Mouse (Mus musculus) retina, adult 2 months (tissue): ENCODE measurements around the gene Fbxl2.

ENCODE experiments used
- DNase-seq: peaks from one replicate; pipeline ENCODE4 v3.0.0-alpha.2; 2012; ENCODE audit warnings: low read depth, low spot score

The Fbxl2 gene

DNA sequence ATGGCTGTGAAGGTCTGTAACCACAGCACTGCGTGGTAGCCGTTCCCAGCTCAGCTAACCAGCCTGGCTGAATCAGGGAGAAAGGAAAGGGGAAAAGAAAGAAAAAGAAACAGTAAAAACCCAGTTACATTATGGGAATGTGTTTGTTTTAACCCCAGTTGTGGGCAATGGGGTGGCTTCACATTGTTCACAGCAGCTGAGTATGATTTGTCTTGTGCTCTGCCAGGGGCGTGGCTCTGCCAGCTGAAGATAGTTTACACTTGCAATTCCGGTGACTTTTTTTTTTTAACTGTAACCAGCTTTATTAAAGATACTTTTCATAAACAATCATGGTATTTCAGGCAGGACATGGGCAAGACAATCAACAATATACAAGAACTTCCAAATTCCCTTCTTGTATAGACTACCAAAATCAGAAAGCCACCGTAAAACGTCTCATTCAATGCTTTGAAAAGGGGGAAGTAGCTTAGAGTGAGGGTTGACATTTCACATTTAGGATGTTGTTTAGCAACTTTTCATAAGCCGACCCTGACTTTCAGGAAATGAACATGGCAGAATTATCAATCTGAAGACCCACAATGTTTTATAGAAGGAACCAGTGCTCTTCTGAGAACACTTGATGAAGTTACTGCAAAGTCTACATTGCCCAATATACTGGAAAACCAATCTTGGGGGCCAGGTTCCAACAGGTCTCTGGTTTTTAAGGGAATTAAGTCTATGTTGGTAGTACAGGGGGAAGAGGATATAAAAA is 26.8 kb downstream of the Fbxl2 start:
- no peak for DNase-seq

DNA sequence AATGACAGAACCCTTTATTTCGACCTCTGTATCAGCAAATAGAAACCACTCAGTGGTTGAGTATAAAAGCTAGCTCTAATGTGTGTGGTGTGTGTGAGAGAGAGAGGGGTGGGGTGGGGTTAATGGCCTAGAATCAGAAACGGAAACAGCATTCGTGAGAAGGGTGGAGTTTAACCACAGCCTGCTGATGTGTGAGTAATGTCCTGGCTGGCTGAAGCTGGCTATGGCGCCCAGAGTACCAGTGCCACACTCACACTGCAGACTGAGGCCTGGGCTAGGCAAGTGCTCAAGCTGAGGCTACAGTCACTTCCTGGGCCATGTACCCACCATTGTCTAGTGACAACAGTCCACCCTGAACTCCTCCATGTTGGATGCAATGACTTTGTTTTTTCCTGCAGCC is 29.6 kb downstream of the Fbxl2 start:
- no peak for DNase-seq

DNA sequence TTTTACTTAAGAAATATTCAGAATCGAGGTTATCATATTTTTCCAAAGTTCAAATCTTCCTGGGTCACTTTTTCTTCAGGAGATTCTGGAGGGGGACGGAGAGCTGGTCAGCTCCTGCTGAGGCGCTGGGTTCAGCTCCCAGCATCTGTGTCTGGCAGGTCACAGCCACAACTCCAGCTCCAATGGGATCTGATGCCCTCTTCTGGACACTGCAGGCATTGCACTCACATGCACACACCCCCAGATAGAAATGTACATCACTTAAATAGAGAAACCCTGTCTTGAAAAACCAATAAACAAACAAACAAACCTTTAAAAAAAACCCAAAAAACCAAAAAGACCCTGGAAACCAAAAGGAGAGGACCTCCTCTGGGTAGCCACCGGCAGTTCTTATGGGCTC is 30.3 kb downstream of the Fbxl2 start:
- DNase-seq, result no peak

DNA sequence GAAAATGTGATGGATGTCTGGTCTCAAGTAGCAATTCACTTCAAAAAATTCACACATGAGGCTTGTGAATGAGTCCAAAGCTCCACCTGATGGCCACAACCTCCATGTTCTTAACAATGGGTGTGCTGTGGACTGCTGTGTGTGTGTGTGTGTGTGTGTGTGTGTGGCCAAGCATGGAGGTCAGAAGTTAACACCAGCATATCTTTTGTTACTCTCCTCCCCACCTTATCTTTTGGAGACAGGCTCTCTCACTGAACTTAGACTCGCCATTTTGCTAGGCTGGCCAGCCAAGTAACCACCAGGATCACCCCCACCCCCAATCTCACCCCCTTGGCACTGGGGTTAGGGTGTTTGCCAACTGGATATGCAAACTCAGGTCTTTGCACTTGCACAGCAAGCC is 32.0 kb downstream of the Fbxl2 start:
- no peak for DNase-seq

DNA sequence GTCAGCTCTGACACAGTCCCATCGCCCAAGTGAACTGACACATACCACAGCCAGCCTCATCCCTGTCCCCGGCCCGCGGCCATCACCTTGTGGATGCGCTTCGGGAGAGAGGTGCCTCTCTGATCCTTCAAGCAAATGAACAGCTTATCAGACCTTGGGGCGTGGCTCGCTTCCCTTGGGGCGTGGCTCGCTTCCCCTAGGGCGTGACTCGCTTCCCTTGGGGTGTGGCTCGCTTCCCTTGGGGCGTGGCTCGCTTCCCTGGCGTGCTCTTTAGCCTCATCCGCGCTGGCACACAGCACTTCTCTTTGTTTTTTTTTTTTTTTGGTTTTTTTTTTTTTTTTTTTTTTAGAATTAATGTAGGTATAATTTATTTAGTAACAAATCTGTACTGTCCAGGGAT is 34.8 kb downstream of the Fbxl2 start:
- DNase-seq, result no peak

DNA sequence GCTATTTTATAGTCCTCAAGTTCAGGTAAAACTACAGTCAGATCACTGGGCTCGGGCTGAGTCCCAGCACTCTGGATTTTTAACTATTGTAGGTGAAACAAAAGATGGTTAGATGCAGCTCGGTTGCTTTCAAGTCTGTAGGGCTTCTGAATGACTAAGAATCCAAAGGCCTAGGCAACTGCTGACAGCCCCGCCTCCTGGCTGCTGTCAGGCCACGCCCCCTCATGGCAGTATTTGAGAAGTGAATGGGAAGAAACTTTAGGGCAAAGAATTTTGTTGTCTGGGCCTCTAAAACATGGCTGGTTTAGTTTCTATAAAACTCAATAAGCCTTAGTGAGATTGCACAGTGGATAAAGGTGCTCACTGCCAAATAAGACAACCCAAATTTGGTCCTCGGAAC is 36.5 kb downstream of the Fbxl2 start:
- no peak for DNase-seq

DNA sequence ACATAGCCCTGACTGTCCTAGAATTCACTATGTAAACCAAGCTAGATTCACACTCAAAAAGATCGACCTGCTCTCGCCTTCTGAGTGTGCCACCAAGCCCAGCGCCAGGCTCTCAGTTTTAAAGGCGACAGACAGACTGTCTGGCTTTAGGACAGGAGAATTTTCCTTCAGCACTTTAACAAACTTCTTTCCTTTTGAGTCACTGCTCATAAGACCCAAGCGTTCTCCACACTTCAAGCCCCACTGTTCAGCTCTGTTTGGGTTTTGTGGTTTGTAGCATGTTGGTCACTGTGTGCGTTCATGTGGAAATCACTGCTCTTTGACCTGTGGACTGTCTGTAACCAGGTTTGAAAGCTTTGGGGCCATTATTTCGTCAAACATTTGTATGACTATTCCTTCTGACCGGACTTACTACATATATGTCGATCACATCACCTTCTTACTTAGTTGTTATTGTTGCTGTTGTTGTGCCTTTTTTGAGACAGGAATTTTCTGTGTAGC is 38.1 kb downstream of the Fbxl2 start:
- DNase-seq, result no peak

DNA sequence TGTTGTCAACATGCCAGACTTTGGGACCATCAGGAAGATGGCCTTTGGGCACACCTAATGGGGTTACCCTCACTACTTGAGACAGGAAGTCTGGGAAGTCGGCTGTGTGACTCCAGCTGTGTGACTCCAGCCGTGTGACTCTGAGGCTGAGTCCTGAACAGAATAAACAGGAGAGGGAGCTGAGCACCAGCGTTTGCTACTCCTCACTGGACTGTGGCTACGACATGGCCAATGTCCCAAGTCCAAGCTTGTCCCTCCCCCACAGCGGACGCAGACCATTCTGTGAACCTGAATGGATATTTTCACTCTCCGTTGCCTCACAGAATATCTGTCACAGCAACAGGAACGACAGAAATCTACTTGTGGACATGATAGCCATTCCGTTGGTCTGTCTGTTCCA is 39.2 kb downstream of the Fbxl2 start:
- no peak for DNase-seq

DNA sequence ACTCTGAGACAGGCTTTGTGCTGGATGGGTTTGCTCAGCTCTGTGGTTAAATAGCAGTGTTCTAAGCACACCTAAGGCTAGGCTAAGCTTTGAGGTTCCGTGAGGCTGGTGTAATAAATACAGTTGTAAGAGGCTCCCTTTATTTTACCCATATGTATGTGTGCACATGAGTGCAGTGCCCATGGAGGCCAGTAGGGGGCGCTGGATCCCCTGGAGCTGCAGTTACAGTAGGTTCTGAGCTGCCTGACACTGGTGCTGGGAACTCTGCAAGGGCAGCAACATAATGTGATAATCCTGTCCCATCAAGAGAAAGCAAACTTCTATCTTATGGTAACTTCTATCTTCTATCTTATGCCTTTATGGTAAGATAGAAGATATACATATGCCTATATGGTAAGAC is 47.7 kb downstream of the Fbxl2 start:
- DNase-seq, result no peak

DNA sequence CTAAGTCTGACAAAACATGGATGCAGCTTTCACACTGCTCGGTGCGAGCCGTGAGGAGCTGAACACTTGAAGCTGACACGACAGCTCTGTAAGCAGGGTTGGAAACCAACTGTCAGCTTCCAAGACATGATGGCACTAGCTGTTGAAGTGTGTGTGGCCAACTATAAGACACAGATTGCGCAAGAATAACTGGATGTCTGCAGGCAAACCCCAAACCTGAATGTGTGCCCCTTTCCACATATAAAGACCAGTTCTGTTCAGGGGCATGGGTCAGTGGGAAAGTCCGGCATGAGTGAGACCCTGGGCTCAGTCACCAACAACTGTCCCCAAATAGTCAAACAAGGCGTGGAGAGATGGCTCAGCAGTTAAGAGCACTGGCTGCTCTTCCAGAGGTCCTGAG is 53.2 kb downstream of the Fbxl2 start:
- DNase-seq, result no peak

DNA sequence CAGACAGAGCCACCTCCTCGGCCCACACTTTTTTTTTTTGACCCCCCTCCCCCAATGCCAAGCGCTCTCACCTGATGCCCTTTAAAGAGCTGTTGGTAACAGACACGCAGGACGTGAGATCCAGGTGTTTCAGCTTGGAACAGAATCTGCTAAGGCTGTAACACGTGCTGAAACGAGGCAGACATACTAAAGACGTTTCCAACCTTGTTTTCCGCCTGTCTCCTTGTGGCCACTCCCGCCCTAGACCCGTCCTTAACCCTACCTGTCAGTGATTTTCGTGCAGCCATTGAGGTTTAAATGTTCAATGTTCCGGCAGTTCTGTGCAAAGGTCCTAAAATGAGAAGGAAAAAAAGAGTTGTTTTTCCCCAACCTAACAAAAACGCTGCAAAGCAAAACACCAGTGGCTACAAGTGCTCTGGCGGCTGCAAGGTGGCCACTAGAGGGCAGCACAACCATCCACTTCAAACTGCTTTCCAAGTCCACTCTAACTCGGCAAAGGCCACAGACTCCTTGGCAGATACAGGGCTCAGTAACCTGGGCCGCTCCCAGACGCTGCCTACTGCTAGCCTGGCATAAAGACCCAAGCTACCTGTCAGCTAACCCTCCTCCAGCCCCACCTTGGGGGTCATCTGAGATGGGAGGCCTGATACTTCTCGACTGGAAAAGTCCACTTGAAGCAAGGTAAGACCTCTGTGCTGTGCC is 55.3 kb downstream of the Fbxl2 start:
- DNase-seq, result peak; percentile 52

DNA sequence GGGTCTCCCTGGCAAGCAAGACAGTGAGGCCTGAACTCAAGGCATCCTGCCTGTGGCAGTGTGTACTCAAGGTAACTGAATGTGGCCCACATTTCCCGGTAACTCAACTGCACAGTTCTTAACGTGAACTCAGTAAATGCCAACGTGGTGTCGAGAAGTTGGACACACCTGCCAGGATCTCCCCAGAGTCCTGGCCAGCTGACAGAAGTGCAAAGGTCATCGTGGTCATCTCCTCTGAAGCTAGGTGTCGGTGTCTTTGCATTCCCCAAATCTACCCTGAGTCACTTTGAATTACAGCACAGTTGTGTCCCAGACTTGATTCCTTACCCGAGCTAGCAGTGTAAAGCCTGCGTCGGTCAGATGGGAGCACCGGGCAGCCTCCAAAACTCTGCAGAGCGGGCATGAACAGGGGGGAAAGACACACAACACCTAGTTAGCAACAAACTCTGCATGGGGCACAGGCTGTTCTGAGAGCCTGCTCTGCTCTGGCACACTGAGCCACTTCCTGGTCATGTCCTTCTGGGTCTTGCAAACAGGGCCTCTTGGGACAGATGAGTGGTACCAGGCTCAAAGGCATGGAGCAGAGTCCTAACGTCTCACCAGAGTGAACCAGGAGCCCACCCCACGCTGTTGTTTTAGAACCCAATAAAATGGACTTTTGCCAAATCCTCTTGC is 60.9 kb downstream of the Fbxl2 start:
- DNase-seq, result no peak

DNA sequence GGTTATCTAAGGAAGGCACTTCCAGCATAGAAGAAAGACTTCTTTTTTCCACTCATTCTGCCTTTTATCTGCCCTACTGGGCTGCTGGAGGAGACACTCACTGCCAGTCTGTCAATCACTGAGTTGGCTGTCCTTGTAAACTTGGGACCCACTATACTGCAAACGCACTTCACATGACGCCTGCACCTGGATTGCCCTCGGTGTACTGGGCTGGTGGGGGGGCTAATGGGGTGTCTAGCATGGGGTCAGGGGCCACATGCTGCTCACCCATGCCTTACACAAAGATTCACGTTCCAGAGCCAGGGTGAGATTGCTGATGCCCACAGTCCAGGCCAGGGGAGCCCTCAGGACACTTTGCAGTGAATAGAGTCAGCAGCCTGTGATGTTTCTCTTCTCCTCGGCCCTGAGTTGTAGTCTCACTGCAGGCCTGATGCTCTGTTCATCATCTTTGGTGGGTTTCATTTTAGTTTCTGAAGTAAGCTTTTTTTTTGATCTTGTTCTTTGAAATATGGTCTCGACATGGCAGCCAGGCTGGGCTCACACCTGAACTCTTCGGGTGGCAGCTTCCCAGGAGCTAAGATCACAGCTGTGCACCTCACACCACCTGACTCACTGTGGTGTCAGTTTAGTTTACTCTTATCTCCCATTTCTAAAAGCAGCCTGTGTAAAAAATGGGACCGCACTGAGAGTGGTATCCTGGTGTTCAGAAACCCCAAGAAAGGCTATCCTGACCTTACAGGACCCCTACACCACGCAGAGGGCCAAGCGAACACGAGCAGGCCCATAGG is 62.9 kb downstream of the Fbxl2 start:
- DNase-seq, result no peak

DNA sequence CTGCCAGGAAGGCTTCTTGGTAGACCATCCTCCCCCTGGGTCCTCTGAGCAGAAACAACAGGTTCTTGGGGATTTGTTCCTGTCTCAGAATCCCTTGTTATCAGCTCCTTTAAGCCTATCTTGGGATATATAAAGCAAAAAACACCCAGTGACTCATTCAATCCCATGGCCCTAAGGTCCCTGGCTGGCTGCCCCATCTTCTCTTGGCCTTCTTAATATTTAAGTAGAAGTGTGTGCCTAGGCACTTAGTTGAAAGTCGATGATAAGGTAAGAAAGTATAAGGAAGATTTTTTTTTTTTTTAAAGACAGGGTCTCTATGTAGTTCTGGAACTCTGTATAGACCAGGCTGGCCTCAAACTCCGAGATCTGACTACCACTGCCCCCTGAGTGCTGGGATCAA is 63.5 kb downstream of the Fbxl2 start:
- no peak for DNase-seq

DNA sequence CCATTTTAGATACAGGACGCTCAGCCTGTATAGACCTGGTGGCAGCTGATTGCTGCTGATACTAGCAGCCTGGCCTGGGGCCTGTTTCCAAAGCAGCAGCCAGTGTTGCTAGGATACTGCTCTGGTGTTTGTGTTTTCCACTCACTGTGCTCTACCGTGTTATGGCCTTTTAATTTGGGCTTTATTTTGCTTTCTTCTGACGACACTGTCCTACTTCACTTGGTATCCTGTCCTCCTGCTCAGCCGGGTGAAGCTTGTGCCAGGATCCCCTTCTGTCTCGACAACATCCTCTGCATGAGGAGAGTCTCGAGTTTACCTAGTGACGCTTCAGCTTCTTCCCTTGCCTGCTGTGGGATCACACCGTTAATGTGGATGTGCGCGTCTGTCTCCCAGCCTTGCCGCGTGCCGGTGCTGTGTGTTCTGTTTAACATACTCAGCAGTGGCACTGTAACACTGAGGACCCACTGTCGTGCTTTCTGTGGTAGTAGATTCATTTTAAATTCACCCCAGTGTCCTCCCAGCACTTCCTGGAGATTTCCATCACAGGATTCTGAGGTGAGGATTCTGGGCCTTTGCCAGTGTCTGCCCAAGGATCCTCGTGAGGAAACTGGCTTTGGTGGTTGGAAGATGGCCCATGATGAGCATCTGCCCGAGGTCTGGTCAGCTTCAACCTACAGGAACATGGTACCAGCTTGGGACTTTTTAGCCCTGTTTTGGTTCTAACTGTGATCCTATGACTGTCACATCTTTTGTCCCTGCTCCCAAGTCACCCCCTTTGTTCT is 64.7 kb downstream of the Fbxl2 start:
- no peak for DNase-seq

DNA sequence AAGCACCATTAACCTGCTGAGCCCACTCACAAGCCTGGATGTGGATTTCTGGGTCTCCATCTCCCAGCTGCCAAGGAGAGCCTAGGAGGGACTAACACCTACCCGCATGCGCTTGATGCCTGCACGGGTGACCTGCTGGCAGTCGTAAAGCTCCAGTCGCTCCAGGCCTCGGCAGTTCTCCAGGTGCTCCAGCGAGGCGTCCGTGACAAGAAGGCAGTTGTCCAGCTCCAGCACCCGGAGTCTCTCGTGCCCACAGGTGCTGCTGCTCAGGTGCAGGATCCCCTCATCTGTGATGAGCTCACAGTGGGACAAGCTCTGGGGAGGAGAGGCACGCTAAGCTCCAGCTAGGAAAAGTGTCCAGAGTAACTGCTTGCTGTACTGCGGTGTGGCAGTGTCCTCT is 66.6 kb downstream of the Fbxl2 start:
- DNase-seq, result no peak

DNA sequence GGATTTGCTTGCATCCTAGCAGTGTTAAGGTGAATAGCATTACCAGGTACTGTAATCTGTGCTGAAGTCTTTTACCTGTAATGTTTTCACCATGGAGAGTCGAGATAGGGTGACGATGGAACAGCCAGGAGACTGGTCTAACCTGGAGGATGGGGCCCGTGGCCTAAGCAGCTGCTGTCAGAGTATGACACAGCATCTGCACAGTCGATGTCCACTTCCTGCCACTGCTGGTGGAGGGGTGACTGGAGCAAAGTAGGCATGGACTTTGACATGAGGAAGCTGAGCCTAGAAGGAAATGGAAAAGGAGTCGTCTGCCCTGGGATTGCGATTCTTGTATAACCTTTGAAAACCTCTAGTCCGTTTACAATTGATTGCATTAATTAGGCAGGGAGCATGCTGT is 67.3 kb downstream of the Fbxl2 start:
- no peak for DNase-seq

DNA sequence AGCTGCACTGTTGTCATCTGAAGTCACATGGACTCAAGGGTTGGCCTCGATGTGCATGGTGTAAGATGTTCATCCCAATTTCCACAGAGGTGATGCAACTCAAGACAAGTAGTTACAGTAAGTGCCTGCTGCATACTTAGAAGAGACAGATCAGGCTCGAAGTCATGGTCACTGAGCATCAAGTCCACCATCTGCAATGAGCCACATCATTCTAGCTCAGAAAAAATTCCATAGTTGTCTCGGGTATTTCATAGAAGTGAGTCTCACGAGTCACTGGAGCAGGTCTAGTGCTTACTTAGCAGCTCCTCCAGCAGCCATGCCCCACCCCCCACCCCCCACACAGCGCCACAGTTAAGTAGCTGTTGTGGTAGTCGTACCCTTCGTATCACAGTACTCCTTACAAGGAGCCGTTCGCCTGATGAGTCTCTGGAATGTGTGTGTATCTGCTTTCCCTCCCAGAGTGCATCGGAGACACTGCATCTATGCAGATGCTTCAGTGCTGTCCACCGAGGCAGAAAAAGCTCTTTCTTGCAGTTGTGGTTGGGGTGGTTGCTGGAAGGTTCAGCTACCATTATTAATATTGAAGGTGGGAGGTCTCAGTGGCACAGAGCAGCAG is 68.7 kb downstream of the Fbxl2 start:
- no peak for DNase-seq

DNA sequence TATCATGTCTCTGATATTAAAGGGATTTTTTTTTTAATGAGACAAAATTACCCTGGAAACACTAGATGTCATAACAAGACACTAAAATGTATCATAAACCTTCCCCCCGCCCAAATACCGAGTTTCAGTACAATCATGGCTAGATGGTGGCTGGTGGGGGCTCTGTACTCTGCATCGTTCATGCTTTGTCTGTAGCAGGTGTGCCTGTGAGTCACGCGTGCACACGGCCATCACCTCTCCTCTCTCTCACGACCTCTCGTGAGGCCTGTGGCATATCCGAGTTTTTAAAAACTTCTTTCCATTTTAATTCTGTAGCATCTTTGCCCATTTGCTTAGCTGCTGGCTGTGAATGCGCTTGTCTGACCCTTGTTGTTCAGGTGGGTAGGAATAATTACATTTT is 69.7 kb downstream of the Fbxl2 start:
- DNase-seq, result no peak

DNA sequence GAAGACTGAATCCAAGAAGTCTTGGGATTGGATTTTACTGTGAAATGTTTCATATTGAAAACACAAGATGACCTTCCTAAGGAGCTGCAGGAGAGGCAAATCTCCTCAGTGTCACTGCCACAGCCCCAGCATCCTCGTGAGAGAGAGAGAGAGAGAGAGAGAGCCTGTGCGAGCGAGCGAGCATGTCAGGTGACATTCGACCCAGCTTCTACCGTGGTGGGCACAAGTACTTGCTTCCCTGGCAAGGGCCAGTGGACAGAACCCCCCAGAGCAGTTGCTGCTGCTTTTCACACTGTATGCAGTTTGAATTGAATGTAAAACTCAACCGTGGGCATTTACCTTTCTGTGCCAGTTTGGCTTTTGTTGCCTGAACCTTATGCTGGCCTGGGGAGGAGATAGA is 70.5 kb downstream of the Fbxl2 start:
- DNase-seq, result no peak

DNA sequence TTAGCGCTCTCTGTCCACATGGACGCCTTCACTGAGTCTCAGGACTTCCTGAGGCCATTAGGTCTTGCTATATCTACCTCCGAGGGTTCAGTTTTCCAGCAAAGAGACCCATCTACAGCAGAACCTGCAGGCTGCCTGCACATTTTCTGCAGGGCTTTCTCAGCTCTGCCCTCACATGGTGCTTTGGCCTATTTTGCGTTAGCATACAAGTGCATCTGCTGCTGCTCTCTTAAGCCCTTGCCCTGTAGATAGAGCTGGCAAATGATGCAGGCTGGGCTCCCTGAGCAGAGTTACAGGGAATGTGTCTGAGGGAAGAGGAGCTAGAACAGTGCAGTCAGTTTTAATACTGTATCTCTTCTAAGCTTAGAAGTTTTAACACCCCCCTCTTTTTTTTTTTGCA is 71.0 kb downstream of the Fbxl2 start:
- no peak for DNase-seq
